28 mouse cellular contexts compared by ENCODE assay signal in the genomic region with DNA sequence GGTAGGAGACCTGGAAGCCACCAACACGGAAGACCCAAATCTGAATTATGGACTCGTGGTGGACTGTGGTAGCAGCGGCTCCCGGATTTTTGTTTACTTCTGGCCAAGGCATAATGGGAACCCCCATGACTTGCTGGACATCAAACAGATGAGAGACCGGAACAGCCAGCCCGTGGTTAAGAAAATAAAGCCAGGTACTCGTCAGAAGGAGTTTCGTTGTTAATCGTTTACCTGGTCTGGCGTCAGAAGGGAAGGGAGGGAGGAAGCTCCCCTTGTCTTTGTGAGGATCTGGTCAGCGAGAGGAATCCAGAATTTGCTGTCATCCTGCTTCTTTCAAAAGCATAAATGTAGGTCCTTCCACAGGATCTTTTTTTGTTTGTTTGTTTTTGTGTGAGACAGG. TPM values are rescaled to one million over a fixed set of nuclear protein-coding genes. Genes with fewer than 3 reads are reported as not detected.
DNase-seq lines count a peak whose midpoint lies in the region; ATAC-seq lines count a peak whose summit lies in the region.
"Had no signal": no experiment of that assay in that cellular context is flagged by ENCODE, and none has a peak within 500 bp of the region (broad histone marks: within the 10 kb centered on the region; RNA-seq: fewer than 3 reads in every experiment).

No protein-coding gene starts in this region.

- no peaks in the 10 kb centered on the region for H3K4me1 ChIP-seq in kidney, embryonic 16.5 days (ENCODE audit: insufficient read depth, low read length)
- H3K4me1 ChIP-seq: embryonic facial prominence, embryonic 10.5 days; embryonic facial prominence, embryonic 13.5 days; forebrain, embryonic 12.5 days; forebrain, embryonic 15.5 days; heart, embryonic 15.5 days; hindbrain, embryonic 10.5 days had no signal

- H3K9ac ChIP-seq in kidney, embryonic 16.5 days (replicated peaks; ENCODE audit: low read length) = no peak overlapping the region
- H3K9ac ChIP-seq: embryonic facial prominence, embryonic 13.5 days; forebrain, embryonic 12.5 days; forebrain, embryonic 15.5 days; heart, embryonic 15.5 days; hindbrain, embryonic 13.5 days had no signal

- no peaks in the 10 kb centered on the region for H3K9me3 ChIP-seq in kidney, embryonic 16.5 days (ENCODE audit: low read length)
- H3K9me3 ChIP-seq: embryonic facial prominence, embryonic 13.5 days; forebrain, embryonic 12.5 days; forebrain, embryonic 15.5 days; heart, embryonic 15.5 days; hindbrain, embryonic 13.5 days had no signal

- no peak for ATAC-seq in kidney, embryonic 16.5 days (ENCODE audit: low FRiP score, low TSS enrichment)
- ATAC-seq: CD4-positive, CD25-positive, alpha-beta regulatory T cell, adult 4 months; forebrain, embryonic 15.5 days; hindbrain, embryonic 16.5 days had no signal

- peak; percentile 60 for DNase-seq in kidney, adult 18-20 months
- DNase-seq in kidney, adult 9 months = peak; percentile 77
- peak; percentile 56 to 64 for DNase-seq in kidney, postnatal 25 days
- peak; percentile 79 for DNase-seq in yolk sac, embryonic 10.5 days (ENCODE audit: low spot score)
- no peak for DNase-seq in B cell, adult 2 months
- DNase-seq in urinary bladder, postnatal 10 days (ENCODE audit: low spot score) = no peak
- DNase-seq: adrenal gland, adult 2 months; adrenal gland, postnatal 14 days; cerebellum, adult 11 months; cerebellum, adult 8-10 months; cerebellum, postnatal 10 days; cerebellum, postnatal 36 days; embryo, embryonic 11 days; heart, adult 11 months; heart, postnatal 10 days; heart, postnatal 36 days had no signal

- WGBS in kidney, embryonic 16.5 days = 62% methylated on average over 11 of the region's 11 CpGs

- H3K27me3 ChIP-seq in kidney, embryonic 16.5 days (ENCODE audit: insufficient read depth, low read length) = no peaks in the 10 kb centered on the region
- H3K27me3 ChIP-seq: embryonic facial prominence, embryonic 13.5 days; forebrain, embryonic 12.5 days; forebrain, embryonic 15.5 days; heart, embryonic 15.5 days; hindbrain, embryonic 13.5 days had no signal

- H3K4me3 ChIP-seq in kidney, embryonic 16.5 days (ENCODE audit: low read length) = no peak overlapping the region
- H3K4me3 ChIP-seq: embryonic facial prominence, embryonic 10.5 days; embryonic facial prominence, embryonic 13.5 days; erythroblast, embryonic 14.5 days; forebrain, embryonic 12.5 days; forebrain, embryonic 15.5 days; heart, embryonic 15.5 days; hindbrain, embryonic 10.5 days; hindbrain, embryonic 13.5 days had no signal

- H3K4me2 ChIP-seq in kidney, embryonic 16.5 days (replicated peaks; ENCODE audit: low read depth, low read length) = no peak overlapping the region
- H3K4me2 ChIP-seq: embryonic facial prominence, embryonic 13.5 days; forebrain, embryonic 12.5 days; forebrain, embryonic 15.5 days; heart, embryonic 11.5 days; heart, embryonic 15.5 days; hindbrain, embryonic 13.5 days had no signal

- peaks cover 39% of the 10 kb centered on the region for H3K36me3 ChIP-seq in kidney, embryonic 16.5 days (ENCODE audit: insufficient read depth, low read length)

- H3K27ac ChIP-seq in kidney, embryonic 16.5 days (ENCODE audit: low read length) = no peak overlapping the region
- H3K27ac ChIP-seq: embryonic facial prominence, embryonic 10.5 days; embryonic facial prominence, embryonic 13.5 days; forebrain, embryonic 12.5 days; forebrain, embryonic 15.5 days; heart, embryonic 15.5 days; hindbrain, embryonic 10.5 days; hindbrain, embryonic 13.5 days had no signal

RNA-seq across cellular contexts. Expression of a gene that starts 14.7 kb away (rescaled TPM):
- 12.9 and 15.0 TPM in 2 replicates for polyA plus RNA-seq in kidney, embryonic 16.5 days (2015; fragmentation: Nextera tagmentation; extraction: Ambion mirVana)

RNA-seq across cellular contexts. Expression of a gene that starts 29.5 kb away (rescaled TPM):
- polyA plus RNA-seq in kidney, embryonic 16.5 days (2015; fragmentation: Nextera tagmentation; extraction: Ambion mirVana) = 15.5 and 15.7 TPM in 2 replicates

RNA-seq across cellular contexts. Expression of a gene that starts 48.6 kb away (rescaled TPM):
- 15.3 and 18.5 TPM in 2 replicates for polyA plus RNA-seq in kidney, embryonic 16.5 days (2015; fragmentation: Nextera tagmentation; extraction: Ambion mirVana)

RNA-seq across cellular contexts. Expression of a gene that starts 48.6 kb away (rescaled TPM):
- polyA plus RNA-seq in kidney, embryonic 16.5 days (2015; fragmentation: Nextera tagmentation; extraction: Ambion mirVana) = 12.0 and 15.6 TPM in 2 replicates

Comparison
In these comparisons a context has a peak if more than half of its experiments do, and no peak if none do; other contexts are left out.
1. DNase-seq: peak in kidney, adult 18-20 months (single experiment), kidney, adult 9 months (single experiment), kidney, postnatal 25 days (2 of 2) and yolk sac, embryonic 10.5 days (single experiment); none in B cell, adult 2 months (0 of 2) and urinary bladder, postnatal 10 days (single experiment).